8 mouse cellular contexts compared by ENCODE assay signal in genomic region chr1:137899916-137900601, GRCm38 (mm10).
DNase-seq lines count a peak whose midpoint lies in the region; ATAC-seq lines count a peak whose summit lies in the region.

No protein-coding gene starts in this region.

- H3K27me3 ChIP-seq in limb, embryonic 12.5 days = no peaks in the 10 kb centered on the region
- no peaks in the 10 kb centered on the region for H3K27me3 ChIP-seq in midbrain, embryonic 11.5 days (ENCODE audit: control insufficient read depth, insufficient read depth, low read length)

- H3K9me3 ChIP-seq in limb, embryonic 12.5 days = no peaks in the 10 kb centered on the region
- H3K9me3 ChIP-seq in midbrain, embryonic 11.5 days (ENCODE audit: control insufficient read depth, low read length) = no peaks in the 10 kb centered on the region

- H3K4me2 ChIP-seq in limb, embryonic 12.5 days = peak overlapping the region; percentile 65
- peak overlapping the region; percentile 64 for H3K4me2 ChIP-seq in midbrain, embryonic 11.5 days

- 0 out of 2 replicates have a peak, but pooled peaks cover 3% of the 10 kb centered on the region for H3K36me3 ChIP-seq in limb, embryonic 12.5 days
- H3K36me3 ChIP-seq in midbrain, embryonic 11.5 days (ENCODE audit: control insufficient read depth, insufficient read depth, low read length) = no peaks in the 10 kb centered on the region

- 1% methylated on average over 14 of the region's 14 CpGs for WGBS in limb, embryonic 12.5 days
- under 1% methylated on average over 14 of the region's 14 CpGs for WGBS in midbrain, embryonic 11.5 days

- H3K9ac ChIP-seq in limb, embryonic 12.5 days (replicated peaks) = peak overlapping the region; percentile 90
- H3K9ac ChIP-seq in midbrain, embryonic 11.5 days (ENCODE audit: low read length) = peak overlapping the region; percentile 83

- H3K4me3 ChIP-seq in limb, embryonic 12.5 days (replicated peaks) = peak overlapping the region; percentile 56
- H3K4me3 ChIP-seq in midbrain, embryonic 11.5 days (ENCODE audit: low read depth, low read length) = peak overlapping the region; percentile 56

- peak; percentile 94 for DNase-seq in heart, adult 11 months
- no peak for DNase-seq in heart, postnatal 25 days (ENCODE audit: low spot score)
- peak; percentile 73 to 84 for DNase-seq in cerebellum, postnatal 25 days
- peak; percentile 30 for DNase-seq in kidney, adult 11 months
- peak; percentile 98 for DNase-seq in midbrain, embryonic 11.5 days (ENCODE audit: low spot score, missing footprints)
- DNase-seq in skeletal muscle tissue, adult 2 months (ENCODE audit: low read depth, low spot score) = peak; percentile 11

- peak; percentile 7; the same call in 1 of the 2 replicates for ATAC-seq in granulocyte monocyte progenitor cell, adult 5-6 weeks (replicated peaks; ENCODE audit: poor library complexity, severe bottlenecking)
- ATAC-seq in limb, embryonic 12.5 days (ENCODE audit: insufficient number of reproducible peaks, insufficient read depth, low FRiP score, low TSS enrichment, low read depth) = peak; percentile 93
- peak; percentile 88 for ATAC-seq in midbrain, embryonic 11.5 days (ENCODE audit: low FRiP score)

- H3K27ac ChIP-seq in limb, embryonic 12.5 days = peak overlapping the region; percentile 94
- H3K27ac ChIP-seq in midbrain, embryonic 11.5 days (ENCODE audit: low read depth, low read length) = peak overlapping the region; percentile 86

- intact Hi-C loops in heart, postnatal 25 days (cut with DNase I) = loop anchor here (5.0 to 10.0 kb wide), 3 partner anchors 243 to 565 kb away; no protein-coding TSS in a partner anchor

- H3K4me1 ChIP-seq in limb, embryonic 12.5 days (replicated peaks) = peaks cover 25% of the 10 kb centered on the region
- peaks cover 18% of the 10 kb centered on the region for H3K4me1 ChIP-seq in midbrain, embryonic 11.5 days (ENCODE audit: control insufficient read depth, insufficient read depth, low read length)

Comparison
In these comparisons a context has a peak if more than half of its experiments do, and no peak if none do; other contexts are left out.
1. ATAC-seq: peak in every context shown above with its lines; median percentile 93 in limb, embryonic 12.5 days; 88 in midbrain, embryonic 11.5 days; 7 in granulocyte monocyte progenitor cell, adult 5-6 weeks.